Mouse (Mus musculus) limb, embryonic 10.5 days (tissue): ENCODE measurements around the gene Ranbp6. TPM values are rescaled to one million over a fixed set of nuclear protein-coding genes. Genes with fewer than 3 reads are reported as not detected.

ENCODE experiments used
- DNase-seq: peaks from one replicate; pipeline ENCODE4 v3.0.0-alpha.2; 2017; ENCODE audit warnings: low spot score
- H3K27ac ChIP-seq: fragments of 300-500 bp; sonication (generic); 2 replicates; pipeline ENCODE4 v1.5.1; 2016; ENCODE audit warnings: mild to moderate bottlenecking
- H3K27me3 ChIP-seq: fragments of 300-500 bp; sonication (generic); 2 replicates; pipeline ENCODE4 v1.6.1; 2016; ENCODE audit warnings: low read depth, mild to moderate bottlenecking; ENCODE audit not compliant: poor library complexity, severe bottlenecking
- H3K36me3 ChIP-seq: fragments of 300-500 bp; sonication (generic); 2 replicates; pipeline ENCODE4 v1.6.1; 2016; ENCODE audit warnings: mild to moderate bottlenecking, moderate library complexity
- H3K4me1 ChIP-seq: fragments of 300-500 bp; sonication (generic); 2 replicates; pipeline ENCODE4 v1.6.1; 2016
- H3K4me3 ChIP-seq: fragments of 300-500 bp; sonication (generic); 2 replicates; pipeline ENCODE4 v1.5.1; 2016; ENCODE audit warnings: mild to moderate bottlenecking, moderate library complexity
- H3K9me3 ChIP-seq: fragments of 300-500 bp; sonication (generic); replicated peaks from 2 replicates; pipeline ENCODE4 v1.6.1; 2016; ENCODE audit warnings: mild to moderate bottlenecking
- WGBS: fragments of 180-500 bp; shearing (Covaris S2); methylation state at CpG from one replicate; pipeline ENCODE4 v1.1.7; 2016; 5-methylcytosine and 5-hydroxymethylcytosine counted together
- polyA plus RNA-seq: library from polyadenylated mRNA; unstranded; fragments of >200 nt; fragmentation: Nextera tagmentation; extraction: Ambion mirVana; gene quantifications from 2 replicates; pipeline ENCODE4 v1.2.1, GENCODE M21; 2016

The Ranbp6 gene
- polyA plus RNA-seq = 19.6 and 26.1 TPM in 2 replicates

GRCm38 (mm10) chr19:29812581-29813460, at the start of gene Ranbp6:
Gene Ranbp6, minus strand, starts transcription at chr19:29812974.
- peak; percentile 92 for DNase-seq
- peaks cover 10% of the 10 kb centered on the region for H3K4me1 ChIP-seq
- H3K4me3 ChIP-seq = peak within 1 kb of the TSS; percentile 86
- no peaks in the 10 kb centered on the region for H3K27me3 ChIP-seq
- peak within 1 kb of the TSS; percentile 87 for H3K27ac ChIP-seq
- H3K36me3 ChIP-seq = peaks cover 30% of the 10 kb centered on the region
- no peaks in the 10 kb centered on the region for H3K9me3 ChIP-seq
- 2% methylated on average over 47 of the region's 47 CpGs for WGBS

- no peaks in the 10 kb centered on the region for H3K9me3 ChIP-seq
- WGBS = 94% methylated on average over 4 of the region's 4 CpGs
- no peak overlapping the region for H3K27ac ChIP-seq
- no peaks in the 10 kb centered on the region for H3K4me1 ChIP-seq
- no peak overlapping the region for H3K4me3 ChIP-seq
- H3K27me3 ChIP-seq = no peaks in the 10 kb centered on the region
- no peak for DNase-seq
- no peaks in the 10 kb centered on the region for H3K36me3 ChIP-seq
These were observed 48.0 kb upstream of the Ranbp6 start for GRCm38 (mm10) chr19:29860816-29861215.

- H3K9me3 ChIP-seq = no peaks in the 10 kb centered on the region
- H3K4me1 ChIP-seq = no peaks in the 10 kb centered on the region
- no peak overlapping the region for H3K27ac ChIP-seq
- H3K36me3 ChIP-seq = no peaks in the 10 kb centered on the region
- H3K4me3 ChIP-seq = no peak overlapping the region
- DNase-seq = no peak
- no peaks in the 10 kb centered on the region for H3K27me3 ChIP-seq
- 92% methylated on average over 5 of the region's 5 CpGs for WGBS
These were observed 44.5 kb upstream of the Ranbp6 start for GRCm38 (mm10) chr19:29857267-29857666.

GRCm38 (mm10) chr19:29853711-29854110, 40.9 kb upstream of the Ranbp6 start:
- H3K27me3 ChIP-seq = no peaks in the 10 kb centered on the region
- 84% methylated on average over 5 of the region's 5 CpGs for WGBS
- H3K9me3 ChIP-seq = no peaks in the 10 kb centered on the region

GRCm38 (mm10) chr19:29851036-29851690, 38.4 kb upstream of the Ranbp6 start:
- H3K4me3 ChIP-seq = no peak overlapping the region
- WGBS = 75% methylated on average over 12 of the region's 12 CpGs
- H3K4me1 ChIP-seq = no peaks in the 10 kb centered on the region
- H3K27me3 ChIP-seq = no peaks in the 10 kb centered on the region
- H3K9me3 ChIP-seq = no peaks in the 10 kb centered on the region
- H3K36me3 ChIP-seq = no peaks in the 10 kb centered on the region
- DNase-seq = no peak
- no peak overlapping the region for H3K27ac ChIP-seq

More at GRCm38 (mm10) chr19:29853711-29854110, 40.9 kb upstream of the Ranbp6 start:
- no peak for DNase-seq
- Histone ChIP-seq H3K36me3 (no peaks in the 10 kb centered on the region), H3K4me1 (no peaks in the 10 kb centered on the region), H3K27ac (no peak overlapping the region), H3K4me3 (no peak overlapping the region)

GRCm38 (mm10) chr19:29849924-29850551, 37.3 kb upstream of the Ranbp6 start:
- Histone ChIP-seq H3K4me1 (no peaks in the 10 kb centered on the region), H3K27ac (no peak overlapping the region), H3K4me3 (no peak overlapping the region), H3K9me3 (no peaks in the 10 kb centered on the region), H3K27me3 (no peaks in the 10 kb centered on the region), H3K36me3 (no peaks in the 10 kb centered on the region)
- DNase-seq = no peak
- WGBS = 88% methylated on average over 11 of the region's 11 CpGs

GRCm38 (mm10) chr19:29844036-29844661, 31.4 kb upstream of the Ranbp6 start:
- DNase-seq = no peak
- H3K4me3 ChIP-seq = no peak overlapping the region
- WGBS = 71% methylated on average over 12 of the region's 12 CpGs
- H3K36me3 ChIP-seq = no peaks in the 10 kb centered on the region
- no peaks in the 10 kb centered on the region for H3K27me3 ChIP-seq
- no peak overlapping the region for H3K27ac ChIP-seq
- H3K9me3 ChIP-seq = no peaks in the 10 kb centered on the region
- peaks cover 9% of the 10 kb centered on the region for H3K4me1 ChIP-seq

GRCm38 (mm10) chr19:29843641-29844035, 30.9 kb upstream of the Ranbp6 start:
- no peak for DNase-seq
- H3K27ac ChIP-seq = no peak overlapping the region

GRCm38 (mm10) chr19:29842973-29843372, 30.2 kb upstream of the Ranbp6 start:
- DNase-seq = no peak
- 72% methylated on average over 8 of the region's 8 CpGs for WGBS
- H3K4me3 ChIP-seq = no peak overlapping the region
- H3K36me3 ChIP-seq = no peaks in the 10 kb centered on the region
- peaks cover 9% of the 10 kb centered on the region for H3K4me1 ChIP-seq
- H3K27ac ChIP-seq = no peak overlapping the region
- no peaks in the 10 kb centered on the region for H3K9me3 ChIP-seq
- no peaks in the 10 kb centered on the region for H3K27me3 ChIP-seq

More at GRCm38 (mm10) chr19:29843641-29844035, 30.9 kb upstream of the Ranbp6 start:
- peaks cover 9% of the 10 kb centered on the region for H3K4me1 ChIP-seq
- H3K36me3 ChIP-seq = no peaks in the 10 kb centered on the region
- H3K4me3 ChIP-seq = no peak overlapping the region
- 49% methylated on average over 5 of the region's 5 CpGs for WGBS
- H3K27me3 ChIP-seq = no peaks in the 10 kb centered on the region
- H3K9me3 ChIP-seq = no peaks in the 10 kb centered on the region

- Histone ChIP-seq H3K4me1 (peaks cover 9% of the 10 kb centered on the region), H3K27ac (no peak overlapping the region), H3K9me3 (no peaks in the 10 kb centered on the region), H3K4me3 (no peak overlapping the region), H3K36me3 (no peaks in the 10 kb centered on the region), H3K27me3 (no peaks in the 10 kb centered on the region)
- WGBS = 93% methylated on average over 4 of the region's 4 CpGs
- no peak for DNase-seq
These were observed 27.9 kb upstream of the Ranbp6 start for GRCm38 (mm10) chr19:29840642-29841041.

GRCm38 (mm10) chr19:29838636-29839135, 25.9 kb upstream of the Ranbp6 start:
- DNase-seq = no peak
- Histone ChIP-seq H3K9me3 (no peaks in the 10 kb centered on the region), H3K36me3 (no peaks in the 10 kb centered on the region), H3K27ac (no peak overlapping the region), H3K4me3 (no peak overlapping the region), H3K4me1 (peaks cover 8% of the 10 kb centered on the region), H3K27me3 (no peaks in the 10 kb centered on the region)
- 82% methylated on average over 3 of the region's 3 CpGs for WGBS

GRCm38 (mm10) chr19:29838171-29838570, 25.4 kb upstream of the Ranbp6 start:
- Histone ChIP-seq H3K4me1 (peaks cover 3% of the 10 kb centered on the region), H3K36me3 (no peaks in the 10 kb centered on the region), H3K9me3 (no peaks in the 10 kb centered on the region), H3K27ac (no peak overlapping the region), H3K27me3 (no peaks in the 10 kb centered on the region), H3K4me3 (no peak overlapping the region)
- DNase-seq = no peak
- 92% methylated on average over 1 of the region's 1 CpGs for WGBS
